Mouse (Mus musculus): ENCODE measurements around the gene C1rl. TPM values are rescaled to one million over a fixed set of nuclear protein-coding genes. Genes with fewer than 3 reads are reported as not detected.

C1rl gene
- 0.32 and 0.73 TPM in 2 replicates for polyA plus RNA-seq (2015; fragmentation: Nextera tagmentation; extraction: Ambion mirVana)

GRCm38 (mm10) chr6:124492842-124493561 lies at the start of gene C1rl:
Gene C1rl (plus strand): TSS chr6:124493113.

GRCm38 (mm10) chr6:124464305-124465271 lies 28.3 kb upstream of the C1rl start, which contains the start of gene Clstn3:
Gene Clstn3 (minus strand): TSS chr6:124464794.

GRCm38 (mm10) chr6:124512355-124512836 lies 19.5 kb downstream of the C1rl start, which contains the start of gene C1ra:
Gene C1ra (plus strand): TSS chr6:124512405.

GRCm38 (mm10) chr6:124542284-124542683 lies 49.4 kb downstream of the C1rl start, which contains the start of gene C1s1:
Gene C1s1 (minus strand): TSS chr6:124542359.

Other genes starting within 250 kb of the C1rl start
- gene Cd163, start 188.5 kb upstream of the C1rl start, polyA plus RNA-seq (2015; fragmentation: Nextera tagmentation; extraction: Ambion mirVana): 1.3 and 1.6 TPM in 2 replicates
- gene Pex5, start 78.0 kb upstream of the C1rl start, polyA plus RNA-seq (2015; fragmentation: Nextera tagmentation; extraction: Ambion mirVana): 44.6 and 50.0 TPM in 2 replicates
- 160 and 185 TPM in 2 replicates for gene Clstn3, start 28.3 kb upstream of the C1rl start, polyA plus RNA-seq (2015; fragmentation: Nextera tagmentation; extraction: Ambion mirVana)
- gene C1ra, start 19.3 kb downstream of the C1rl start, polyA plus RNA-seq (2015; fragmentation: Nextera tagmentation; extraction: Ambion mirVana): 0.75 and 1.2 TPM in 2 replicates
- gene C1s1, start 49.2 kb downstream of the C1rl start, polyA plus RNA-seq (2015; fragmentation: Nextera tagmentation; extraction: Ambion mirVana): 0.99 and 1.5 TPM in 2 replicates
- gene C1rb, start 77.2 kb downstream of the C1rl start, polyA plus RNA-seq (2015; fragmentation: Nextera tagmentation; extraction: Ambion mirVana): not detected in 2 replicates
- 0.12 and 0.20 TPM in 2 replicates for gene C1s2, start 143.0 kb downstream of the C1rl start, polyA plus RNA-seq (2015; fragmentation: Nextera tagmentation; extraction: Ambion mirVana)
- 45.6 and 52.8 TPM in 2 replicates for gene Lpcat3, start 169.9 kb downstream of the C1rl start, polyA plus RNA-seq (2015; fragmentation: Nextera tagmentation; extraction: Ambion mirVana)
- gene Emg1, start 219.1 kb downstream of the C1rl start, polyA plus RNA-seq (2015; fragmentation: Nextera tagmentation; extraction: Ambion mirVana): 88.4 and 88.9 TPM in 2 replicates
- 264 and 265 TPM in 2 replicates for gene Phb2, start 219.2 kb downstream of the C1rl start, polyA plus RNA-seq (2015; fragmentation: Nextera tagmentation; extraction: Ambion mirVana)
- 5.6 and 6.0 TPM in 2 replicates for gene Ptpn6, start 245.6 kb downstream of the C1rl start, polyA plus RNA-seq (2015; fragmentation: Nextera tagmentation; extraction: Ambion mirVana)
- gene Grcc10, start 248.3 kb downstream of the C1rl start, polyA plus RNA-seq (2015; fragmentation: Nextera tagmentation; extraction: Ambion mirVana): 676 and 680 TPM in 2 replicates

All from neural tube, postnatal 0 days (tissue).